Mouse (Mus musculus): ENCODE measurements around the gene Nemf. TPM values are rescaled to one million over a fixed set of nuclear protein-coding genes. Genes with fewer than 3 reads are reported as not detected.
"Not testable (repeated sequence)": the region's sequence is repeated elsewhere in the genome, so short reads cannot be mapped to it uniquely, and the experiment has no call there.

Nemf gene
- polyA plus RNA-seq, 1 experiment from 2014 or later: 84.7 TPM

DNA sequence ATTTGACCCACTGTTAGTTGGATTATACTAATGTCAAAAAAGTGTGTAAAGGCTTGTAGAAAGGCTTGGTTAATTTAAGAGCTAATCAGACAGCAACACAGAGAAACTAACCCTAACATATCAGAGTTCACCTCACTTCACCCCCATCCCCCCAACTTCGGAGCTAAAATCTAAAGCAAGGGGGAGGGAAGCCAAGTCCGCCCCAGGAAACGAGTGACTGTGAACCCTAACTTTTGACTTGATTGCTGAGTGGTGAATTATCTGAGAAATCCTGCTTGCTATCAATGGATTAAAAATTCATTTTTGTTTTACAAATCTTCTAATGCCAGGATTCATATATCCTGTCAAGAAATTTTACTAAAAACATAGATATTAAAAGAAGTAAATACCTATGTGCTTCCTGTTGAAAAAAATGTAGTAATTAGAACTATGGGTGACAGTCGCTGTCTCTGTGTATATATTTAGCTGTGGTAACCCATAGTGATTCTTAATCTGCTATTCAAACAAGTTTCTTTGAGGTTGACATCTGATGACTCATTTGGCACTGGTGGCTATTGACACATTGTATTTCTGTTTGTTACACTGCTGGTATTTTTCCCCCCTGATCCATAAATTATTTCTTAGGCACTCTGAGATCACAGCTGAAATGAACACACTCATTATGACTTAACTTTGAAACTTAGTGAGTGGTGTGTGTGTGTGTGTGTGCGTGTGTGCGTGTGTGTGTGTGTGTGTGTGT lies 28.7 kb upstream of the Nemf start:
- no peak overlapping the region for H3K27ac ChIP-seq
- WGBS: 82% methylated on average over 6 of the region's 6 CpGs
- no peaks in the 10 kb centered on the region for H3K36me3 ChIP-seq
- H3K4me1 ChIP-seq: no peaks in the 10 kb centered on the region
- H3K9me3 ChIP-seq: no peaks in the 10 kb centered on the region
- no peak overlapping the region for H3K9ac ChIP-seq
- H3K4me2 ChIP-seq: no peak overlapping the region
- H3K4me3 ChIP-seq: no peak overlapping the region
- H3K27me3 ChIP-seq: no peaks in the 10 kb centered on the region
- ATAC-seq (ENCODE audit: insufficient number of reproducible peaks, low FRiP score, low TSS enrichment, low read depth): no peak

DNA sequence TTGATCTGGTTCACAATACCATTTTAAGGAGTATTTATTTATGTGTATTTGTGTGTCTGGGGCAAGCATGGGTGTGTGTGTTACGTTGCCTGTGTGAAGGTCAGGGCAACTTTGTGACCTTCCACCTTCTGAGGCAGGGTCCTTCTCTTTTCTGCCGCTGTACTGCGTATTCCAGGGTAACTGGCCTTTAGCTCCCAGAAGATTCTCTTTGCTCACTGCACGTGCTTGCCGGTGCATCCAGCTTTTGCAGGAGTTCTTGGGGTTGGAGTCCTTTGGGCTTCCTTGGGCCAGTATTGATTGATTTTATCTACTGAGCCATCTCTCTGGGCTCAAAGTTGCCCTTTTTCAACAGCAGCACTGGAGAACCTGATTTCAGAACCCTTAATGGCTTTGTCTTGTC lies 27.6 kb upstream of the Nemf start:
- Histone ChIP-seq H3K27me3 (no peaks in the 10 kb centered on the region), H3K4me1 (no peaks in the 10 kb centered on the region), H3K27ac (no peak overlapping the region), H3K36me3 (no peaks in the 10 kb centered on the region), H3K9me3 (no peaks in the 10 kb centered on the region), H3K9ac (no peak overlapping the region), H3K4me3 (no peak overlapping the region), H3K4me2 (no peak overlapping the region)
- ATAC-seq (ENCODE audit: insufficient number of reproducible peaks, low FRiP score, low TSS enrichment, low read depth): no peak
- WGBS: 88% methylated on average over 5 of the region's 5 CpGs

DNA sequence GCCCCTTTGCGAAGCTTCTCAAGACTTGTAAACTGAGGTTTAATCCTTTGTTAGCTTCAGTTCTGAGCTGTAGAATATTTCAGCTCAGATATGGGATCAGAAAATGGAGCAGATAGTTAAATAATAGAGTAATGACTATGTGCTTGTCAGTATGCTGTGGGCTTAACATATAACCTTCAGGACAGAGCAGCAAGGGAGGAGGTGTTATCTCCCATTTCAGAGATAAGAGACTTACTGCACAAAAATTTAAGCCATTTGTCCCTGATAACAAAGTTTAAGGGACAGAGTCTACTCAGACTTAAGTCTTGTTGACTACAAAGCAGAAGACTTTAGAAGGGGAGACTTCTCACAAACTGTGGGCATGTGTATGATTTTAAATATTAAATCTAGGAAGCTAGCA lies 25.9 kb upstream of the Nemf start:
- H3K9me3 ChIP-seq: no peaks in the 10 kb centered on the region
- H3K27me3 ChIP-seq: no peaks in the 10 kb centered on the region
- H3K4me3 ChIP-seq: no peak overlapping the region
- no peaks in the 10 kb centered on the region for H3K4me1 ChIP-seq
- no peaks in the 10 kb centered on the region for H3K36me3 ChIP-seq
- no peak overlapping the region for H3K4me2 ChIP-seq
- H3K9ac ChIP-seq: no peak overlapping the region
- WGBS: 91% methylated on average over 1 of the region's 1 CpGs
- no peak for ATAC-seq (ENCODE audit: insufficient number of reproducible peaks, low FRiP score, low TSS enrichment, low read depth)
- no peak overlapping the region for H3K27ac ChIP-seq

DNA sequence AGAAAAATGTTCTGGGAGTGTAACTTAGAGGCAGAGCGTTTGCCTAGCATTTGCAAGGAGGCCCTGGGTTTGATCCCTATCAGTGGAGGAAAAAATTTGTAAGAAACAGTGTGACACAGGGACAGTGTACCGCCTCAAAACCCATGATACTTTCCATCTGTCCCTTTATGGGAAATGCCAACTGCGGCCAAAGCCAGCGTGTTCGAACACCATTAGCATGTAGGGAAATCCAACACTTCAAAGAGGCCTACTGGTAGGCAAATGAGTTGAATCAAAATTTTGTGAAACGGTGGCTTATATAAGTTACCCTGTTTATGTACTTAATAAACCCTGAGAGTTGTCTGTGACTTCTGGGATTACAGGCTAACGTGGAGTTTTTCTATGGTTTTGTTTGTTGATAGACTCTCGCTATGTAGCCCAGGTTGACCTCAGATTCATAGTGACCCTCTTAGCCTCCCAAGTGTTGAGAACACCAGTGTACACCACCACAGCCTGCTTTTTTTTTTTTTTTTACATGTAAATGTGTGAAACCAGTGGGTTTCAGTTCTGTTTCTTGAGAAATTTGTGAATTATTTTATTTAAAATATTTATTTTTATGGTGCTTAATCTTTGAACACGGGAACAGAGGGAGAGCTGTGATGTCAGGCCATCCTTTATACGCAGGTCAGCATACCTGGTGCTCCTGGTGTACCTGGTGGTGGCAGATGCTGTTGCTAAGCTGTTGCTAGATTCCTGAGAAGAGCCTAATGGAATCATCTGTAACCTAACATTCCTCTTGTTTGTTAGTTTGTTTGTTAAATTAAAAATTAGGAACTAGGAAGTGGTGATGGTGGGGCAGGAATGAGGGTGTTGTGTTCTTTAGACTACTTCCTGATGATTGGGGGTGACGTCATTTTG lies 21.8 kb upstream of the Nemf start:
- ATAC-seq (ENCODE audit: insufficient number of reproducible peaks, low FRiP score, low TSS enrichment, low read depth): no peak
- Histone ChIP-seq H3K4me3 (no peak overlapping the region), H3K9me3 (no peaks in the 10 kb centered on the region), H3K4me1 (peaks cover 11% of the 10 kb centered on the region; the same call in 1 of the 2 replicates), H3K36me3 (0 out of 2 replicates have a peak, but pooled peaks cover 2% of the 10 kb centered on the region), H3K27me3 (no peaks in the 10 kb centered on the region), H3K27ac (no peak overlapping the region), H3K4me2 (no peak overlapping the region), H3K9ac (no peak overlapping the region)
- WGBS: 87% methylated on average over 11 of the region's 11 CpGs

DNA sequence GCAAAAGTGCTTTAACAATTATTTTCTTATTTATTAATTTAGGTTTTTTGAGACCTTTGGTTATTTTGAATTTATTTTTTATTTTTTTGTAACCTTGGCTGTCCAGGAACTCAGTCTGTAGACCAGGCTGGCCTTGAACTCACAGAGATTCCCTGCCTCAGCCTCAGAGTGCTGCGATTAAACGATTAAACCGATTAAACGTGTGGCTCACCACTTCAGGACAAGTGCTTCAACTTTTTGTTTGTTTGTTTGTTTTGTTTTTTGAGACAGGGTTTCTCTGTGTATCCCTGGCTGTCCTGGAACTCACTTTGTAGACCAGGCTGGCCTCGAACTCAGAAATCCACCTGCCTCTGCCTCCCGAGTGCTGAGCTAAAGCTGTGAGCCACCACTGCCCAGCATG lies 20.7 kb upstream of the Nemf start:
- H3K9ac ChIP-seq; H3K4me2 ChIP-seq; H3K36me3 ChIP-seq; H3K9me3 ChIP-seq; ATAC-seq (ENCODE audit: insufficient number of reproducible peaks, low FRiP score, low TSS enrichment, low read depth); H3K4me3 ChIP-seq; H3K27ac ChIP-seq; H3K27me3 ChIP-seq: not testable (repeated sequence)
- WGBS: 92% methylated on average over 6 of the region's 6 CpGs
- H3K4me1 ChIP-seq: peaks cover 14% of the 10 kb centered on the region; the same call in 1 of the 2 replicates

DNA sequence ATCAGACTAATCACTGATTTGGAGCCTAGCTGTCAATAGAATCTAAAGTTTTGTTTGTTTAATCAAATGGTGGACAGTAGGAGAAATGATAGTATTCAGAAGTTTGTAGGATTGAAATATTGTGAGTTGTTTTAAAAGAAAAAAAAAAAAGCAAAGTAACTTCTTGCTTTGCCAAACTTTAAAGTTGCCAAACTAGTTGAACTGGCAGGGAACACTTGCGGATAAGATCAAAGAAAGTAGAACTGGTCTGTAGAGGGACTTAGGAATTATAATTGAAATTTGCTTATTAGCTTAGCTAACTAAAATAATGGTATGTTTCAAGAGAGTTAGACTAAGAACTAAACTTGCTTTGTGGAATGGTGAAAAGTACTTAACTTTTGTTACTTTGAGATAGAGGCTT lies 20.2 kb upstream of the Nemf start:
- no peaks in the 10 kb centered on the region for H3K9me3 ChIP-seq
- 67% methylated on average over 1 of the region's 1 CpGs for WGBS

DNA sequence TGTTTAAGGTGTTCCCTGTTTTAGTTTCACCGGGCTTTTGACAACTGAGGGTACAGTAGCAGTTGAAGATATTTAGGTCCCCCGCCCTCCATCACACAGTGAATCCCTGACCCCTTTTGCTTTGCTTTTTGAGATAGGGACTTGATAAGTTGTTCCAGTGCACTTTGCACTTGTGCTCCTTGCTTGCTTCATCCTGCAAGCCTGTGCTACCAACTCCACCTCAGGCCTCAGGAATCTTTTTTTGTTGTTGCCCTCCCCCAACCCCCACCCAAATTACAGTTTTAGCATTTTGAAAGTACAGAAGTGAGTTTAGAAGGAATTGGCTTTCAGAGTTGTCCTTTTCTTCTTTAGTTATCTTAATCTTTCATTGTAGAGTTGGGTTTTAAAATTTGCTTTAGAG lies 19.2 kb upstream of the Nemf start:
- Histone ChIP-seq H3K27ac (no peak overlapping the region), H3K9ac (no peak overlapping the region), H3K4me1 (peaks cover 14% of the 10 kb centered on the region; the same call in 1 of the 2 replicates), H3K27me3 (no peaks in the 10 kb centered on the region), H3K36me3 (0 out of 2 replicates have a peak, but pooled peaks cover 2% of the 10 kb centered on the region), H3K4me2 (0 out of 2 replicates have a peak overlapping the region, but pooled peaks have one; percentile 1), H3K9me3 (no peaks in the 10 kb centered on the region), H3K4me3 (peak overlapping the region; percentile 15; the same call in 1 of the 2 replicates)
- ATAC-seq (ENCODE audit: insufficient number of reproducible peaks, low FRiP score, low TSS enrichment, low read depth): no peak
- 84% methylated on average over 2 of the region's 2 CpGs for WGBS

More for the DNA sequence above, 20.2 kb upstream of the Nemf start:
- Histone ChIP-seq H3K4me2 (no peak overlapping the region), H3K4me3 (no peak overlapping the region), H3K36me3 (0 out of 2 replicates have a peak, but pooled peaks cover 2% of the 10 kb centered on the region), H3K4me1 (peaks cover 14% of the 10 kb centered on the region; the same call in 1 of the 2 replicates), H3K27ac (no peak overlapping the region), H3K27me3 (no peaks in the 10 kb centered on the region), H3K9ac (no peak overlapping the region)
- ATAC-seq (ENCODE audit: insufficient number of reproducible peaks, low FRiP score, low TSS enrichment, low read depth): no peak

- Histone ChIP-seq H3K27me3 (no peaks in the 10 kb centered on the region), H3K9me3 (no peaks in the 10 kb centered on the region), H3K4me1 (peaks cover 19% of the 10 kb centered on the region; the same call in 1 of the 2 replicates), H3K4me3 (peak overlapping the region; percentile 97), H3K27ac (no peak overlapping the region), H3K4me2 (peak overlapping the region; percentile 81), H3K36me3 (0 out of 2 replicates have a peak, but pooled peaks cover 2% of the 10 kb centered on the region), H3K9ac (peak overlapping the region; percentile 98)
- ATAC-seq (ENCODE audit: insufficient number of reproducible peaks, low FRiP score, low TSS enrichment, low read depth): no peak
- 32% methylated on average over 11 of the region's 11 CpGs for WGBS
Observed at GRCm38 (mm10) chr12:69373850-69374766, 17.1 kb upstream of the Nemf start.

- no peak for ATAC-seq (ENCODE audit: insufficient number of reproducible peaks, low FRiP score, low TSS enrichment, low read depth)
- Histone ChIP-seq H3K9ac (peak overlapping the region; percentile 98), H3K36me3 (0 out of 2 replicates have a peak, but pooled peaks cover 2% of the 10 kb centered on the region), H3K4me1 (peaks cover 19% of the 10 kb centered on the region; the same call in 1 of the 2 replicates), H3K27ac (peak overlapping the region; percentile 99), H3K4me3 (peak overlapping the region; percentile 97), H3K27me3 (no peaks in the 10 kb centered on the region), H3K4me2 (peak overlapping the region; percentile 81), H3K9me3 (no peaks in the 10 kb centered on the region)
- under 1% methylated on average over 42 of the region's 42 CpGs for WGBS
Observed at GRCm38 (mm10) chr12:69372731-69373331, 15.9 kb upstream of the Nemf start.

DNA sequence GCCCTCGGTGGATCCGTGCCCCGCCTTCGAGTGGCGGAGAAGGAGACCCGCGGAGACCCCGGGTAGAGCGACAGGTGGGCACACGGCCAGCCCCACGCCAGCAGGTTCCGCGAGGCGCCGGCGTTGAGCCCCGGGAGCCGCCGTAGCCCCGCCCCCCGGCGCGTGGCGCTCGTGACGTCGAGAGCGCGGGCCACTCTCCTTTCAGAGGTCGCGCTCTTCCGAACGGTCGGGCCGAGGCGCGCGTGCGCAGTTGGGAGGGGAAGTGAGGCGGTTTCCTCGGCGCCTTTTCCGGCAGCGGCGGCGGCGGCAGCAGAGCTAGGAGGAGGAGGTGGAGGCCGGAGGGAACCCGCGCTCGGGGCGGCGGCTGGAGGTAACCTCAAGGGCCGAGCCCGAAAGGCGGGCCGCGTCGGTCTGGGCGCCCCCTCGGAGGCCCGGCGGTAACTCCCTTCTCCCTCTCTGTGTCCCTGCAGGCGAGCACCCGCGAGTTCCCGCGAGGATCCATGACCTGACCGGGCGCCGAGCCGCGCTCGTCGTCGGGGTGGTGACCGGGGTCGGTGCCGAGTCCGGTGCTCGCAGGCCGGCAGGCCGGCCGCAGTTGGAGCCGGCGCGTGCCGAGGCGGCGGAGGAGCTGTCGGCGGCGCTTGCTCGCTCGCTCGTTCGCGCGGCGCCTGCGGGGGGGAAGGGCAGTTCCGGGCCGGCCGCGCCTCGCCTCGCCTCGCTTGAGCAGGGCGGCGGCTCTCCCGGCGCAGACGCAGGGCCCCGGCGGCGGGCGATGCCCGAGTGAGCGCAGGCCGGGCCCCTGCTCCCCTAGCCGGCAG lies 15.1 kb upstream of the Nemf start, which contains the start of the genes Arf6 and Gm9887:
Gene Arf6, plus strand, starts transcription at position 297 of the 818 bp plus-strand sequence.
Gene Gm9887, minus strand, starts transcription at position 605 of the 818 bp plus-strand sequence.
- Histone ChIP-seq H3K27me3 (no peaks in the 10 kb centered on the region), H3K36me3 (no peaks in the 10 kb centered on the region), H3K9me3 (no peaks in the 10 kb centered on the region), H3K9ac (peak within 1 kb of the TSS; percentile 98), H3K4me2 (peak within 1 kb of the TSS; percentile 81), H3K27ac (peak within 1 kb of the TSS; percentile 99), H3K4me3 (peak within 1 kb of the TSS; percentile 97), H3K4me1 (peaks cover 19% of the 10 kb centered on the region; the same call in 1 of the 2 replicates)
- ATAC-seq (ENCODE audit: insufficient number of reproducible peaks, low FRiP score, low TSS enrichment, low read depth): peak; percentile 94
- under 1% methylated on average over 86 of the region's 121 CpGs for WGBS

Measured in limb, embryonic 15.5 days (tissue).